Mouse (Mus musculus): ENCODE results near the gene Tex29.

Tex29 gene

GRCm38 (mm10) chr8:11840174-11840573, at the start of gene Tex29:
TSS of gene Tex29 (plus strand) at chr8:11840474.
- no peak for DNase-seq (ENCODE audit: low read depth, low spot score)

- DNase-seq (ENCODE audit: low read depth, low spot score) = no peak
Measured at GRCm38 (mm10) chr8:11794956-11795355, 45.3 kb upstream of the Tex29 start.

GRCm38 (mm10) chr8:11797128-11797527, 43.1 kb upstream of the Tex29 start:
- DNase-seq (ENCODE audit: low read depth, low spot score) = no peak

GRCm38 (mm10) chr8:11797729-11798479, 42.4 kb upstream of the Tex29 start:
- DNase-seq (ENCODE audit: low read depth, low spot score) = no peak

- no peak for DNase-seq (ENCODE audit: low read depth, low spot score)
Measured at GRCm38 (mm10) chr8:11798480-11798867, 41.8 kb upstream of the Tex29 start.

- no peak for DNase-seq (ENCODE audit: low read depth, low spot score)
Measured at GRCm38 (mm10) chr8:11799098-11799497, 41.2 kb upstream of the Tex29 start.

- no peak for DNase-seq (ENCODE audit: low read depth, low spot score)
Measured at GRCm38 (mm10) chr8:11800481-11800880, 39.8 kb upstream of the Tex29 start.

- DNase-seq (ENCODE audit: low read depth, low spot score) = no peak
Measured at GRCm38 (mm10) chr8:11801571-11801970, 38.7 kb upstream of the Tex29 start.

- DNase-seq (ENCODE audit: low read depth, low spot score) = no peak
Measured at GRCm38 (mm10) chr8:11804914-11805313, 35.4 kb upstream of the Tex29 start.

GRCm38 (mm10) chr8:11806252-11806651, 34.0 kb upstream of the Tex29 start:
- no peak for DNase-seq (ENCODE audit: low read depth, low spot score)

GRCm38 (mm10) chr8:11807361-11807760, 32.9 kb upstream of the Tex29 start:
- no peak for DNase-seq (ENCODE audit: low read depth, low spot score)

GRCm38 (mm10) chr8:11808047-11808446, 32.2 kb upstream of the Tex29 start:
- no peak for DNase-seq (ENCODE audit: low read depth, low spot score)

GRCm38 (mm10) chr8:11810426-11810825, 29.8 kb upstream of the Tex29 start:
- DNase-seq (ENCODE audit: low read depth, low spot score) = no peak

- DNase-seq (ENCODE audit: low read depth, low spot score) = no peak
Measured at GRCm38 (mm10) chr8:11813801-11814200, 26.5 kb upstream of the Tex29 start.

GRCm38 (mm10) chr8:11815206-11815605, 25.1 kb upstream of the Tex29 start:
- DNase-seq (ENCODE audit: low read depth, low spot score) = no peak

- DNase-seq (ENCODE audit: low read depth, low spot score) = no peak
Measured at GRCm38 (mm10) chr8:11820136-11820535, 20.1 kb upstream of the Tex29 start.

GRCm38 (mm10) chr8:11820568-11820967, 19.7 kb upstream of the Tex29 start:
- no peak for DNase-seq (ENCODE audit: low read depth, low spot score)

- no peak for DNase-seq (ENCODE audit: low read depth, low spot score)
Measured at GRCm38 (mm10) chr8:11821451-11822206, 18.6 kb upstream of the Tex29 start.

GRCm38 (mm10) chr8:11822550-11823060, 17.7 kb upstream of the Tex29 start:
- DNase-seq (ENCODE audit: low read depth, low spot score) = no peak

GRCm38 (mm10) chr8:11825756-11826155, 14.5 kb upstream of the Tex29 start:
- DNase-seq (ENCODE audit: low read depth, low spot score) = no peak

GRCm38 (mm10) chr8:11827312-11827711, 13.0 kb upstream of the Tex29 start:
- no peak for DNase-seq (ENCODE audit: low read depth, low spot score)

- DNase-seq (ENCODE audit: low read depth, low spot score) = no peak
Measured at GRCm38 (mm10) chr8:11830214-11831046, 9.8 kb upstream of the Tex29 start.

All from WW6 (cell line).